Mouse (Mus musculus) adipocyte (in vitro differentiated cells): ENCODE data around the gene Katnb1.

Experiments used
- DNase-seq: peaks from one replicate; pipeline ENCODE4 v3.0.0-alpha.2; 2016; ENCODE audit warnings: low spot score

Katnb1 gene

GRCm38 (mm10) chr8:95140555-95140954 is 59.6 kb downstream of the Katnb1 start:
- DNase-seq = no peak

- no peak for DNase-seq
Measured at GRCm38 (mm10) chr8:95141026-95141425, 60.0 kb downstream of the Katnb1 start.

GRCm38 (mm10) chr8:95141469-95142074 is 60.6 kb downstream of the Katnb1 start:
- DNase-seq = peak; percentile 42

- DNase-seq = peak; percentile 44
Measured at GRCm38 (mm10) chr8:95142075-95142831, 61.3 kb downstream of the Katnb1 start.

- peak; percentile 35 for DNase-seq
Measured at GRCm38 (mm10) chr8:95142985-95143804, 62.2 kb downstream of the Katnb1 start.

GRCm38 (mm10) chr8:95143805-95144630 is 63.0 kb downstream of the Katnb1 start:
- peak; percentile 42 for DNase-seq

GRCm38 (mm10) chr8:95144631-95145015 is 63.6 kb downstream of the Katnb1 start:
- no peak for DNase-seq

- DNase-seq = no peak
Measured at GRCm38 (mm10) chr8:95146044-95146745, 65.2 kb downstream of the Katnb1 start.

- no peak for DNase-seq
Measured at GRCm38 (mm10) chr8:95146846-95147245, 65.9 kb downstream of the Katnb1 start.

GRCm38 (mm10) chr8:95149426-95149825 is 68.4 kb downstream of the Katnb1 start:
- DNase-seq = no peak

GRCm38 (mm10) chr8:95150608-95151007 is 69.6 kb downstream of the Katnb1 start:
- DNase-seq = no peak
